Mouse (Mus musculus) MEL (cell line): ENCODE measurements around the gene 3830403N18Rik. TPM values are rescaled to one million over a fixed set of nuclear protein-coding genes. Genes with fewer than 3 reads are reported as not detected.
"Not testable (repeated sequence)": the region's sequence is repeated elsewhere in the genome, so short reads cannot be mapped to it uniquely, and the experiment has no call there.

ENCODE experiments used
- DNase-seq: peaks from one replicate; pipeline ENCODE4 v3.0.0; 2011; ENCODE audit warnings: low read depth, low spot score
- H3K27ac ChIP-seq: 2 replicates; pipeline ENCODE4 v1.5.1; 2012; ENCODE audit warnings: low read depth, mild to moderate bottlenecking, control low read depth, low read length, moderate library complexity; ENCODE audit not compliant: control insufficient read depth
- H3K27me3 ChIP-seq, 2 experiments: fragments of 150-350 bp in 1 of 2; sonication (generic) in 1 of 2; 2 replicates each; pipeline ENCODE4 v1.6.1; 2012; ENCODE audit warnings: low read length in 2 of 2, mild to moderate bottlenecking in 2 of 2, improper control_type of control experiment in 1 of 2, moderate library complexity in 1 of 2; ENCODE audit not compliant: insufficient read depth in 2 of 2, control insufficient read depth in 1 of 2
- H3K36me3 ChIP-seq, 2 experiments: 2 replicates each; pipeline ENCODE4 v1.6.1; 2012 to 2014; ENCODE audit warnings: low read length in 2 of 2, improper control_type of control experiment in 1 of 2, inconsistent platforms in 1 of 2, mild to moderate bottlenecking in 1 of 2; ENCODE audit not compliant: insufficient read depth in 2 of 2, control insufficient read depth in 1 of 2
- H3K4me1 ChIP-seq, 2 experiments: fragments of 150-350 bp in 1 of 2; sonication (generic) in 1 of 2; 2 replicates each; pipeline ENCODE4 v1.6.1; 2012; ENCODE audit warnings: low read length in 2 of 2, improper control_type of control experiment in 1 of 2, mild to moderate bottlenecking in 1 of 2; ENCODE audit not compliant: insufficient read depth in 2 of 2, control insufficient read depth in 1 of 2
- H3K4me3 ChIP-seq, 2 experiments: fragments of 150-350 bp in 1 of 2; sonication (generic) in 1 of 2; 2 replicates each; pipeline ENCODE4 v1.5.1; 2012; ENCODE audit warnings: low read depth in 2 of 2, low read length in 2 of 2, mild to moderate bottlenecking in 2 of 2, moderate library complexity in 2 of 2, control low read depth in 1 of 2, improper control_type of control experiment in 1 of 2; ENCODE audit not compliant: control insufficient read depth in 1 of 2, insufficient read depth in 1 of 2
- H3K79me2 ChIP-seq: 2 replicates; pipeline ENCODE4 v1.6.1; 2012; ENCODE audit warnings: mild to moderate bottlenecking, low read length, moderate library complexity; ENCODE audit not compliant: control insufficient read depth, poor library complexity, insufficient read depth
- H3K9ac ChIP-seq: 2 replicates; pipeline ENCODE4 v1.6.1; 2012; ENCODE audit warnings: low read depth, mild to moderate bottlenecking, control low read depth, low read length, moderate library complexity; ENCODE audit not compliant: control insufficient read depth, poor library complexity, severe bottlenecking
- H3K9me3 ChIP-seq: fragments of 150-350 bp; sonication (generic); replicated peaks from 2 replicates; pipeline ENCODE4 v1.6.1; 2012; ENCODE audit warnings: mild to moderate bottlenecking, low read length, improper control_type of control experiment, moderate library complexity; ENCODE audit not compliant: insufficient read depth
- BHLHE40 ChIP-seq: IDR thresholded peaks from 2 replicates; pipeline ENCODE4 v1.6.1; 2012; ENCODE audit warnings: low read depth, mild to moderate bottlenecking, inconsistent platforms, low read length, improper control_type of control experiment, borderline replicate concordance
- CTCF ChIP-seq, 3 experiments: IDR thresholded peaks in 2 of 3; conservative IDR thresholded peaks in 1 of 3; 2 replicates each; pipeline ENCODE4 v1.5.1; 2011 to 2012; ENCODE audit warnings: low read length in 3 of 3, low read depth in 2 of 3, mild to moderate bottlenecking in 2 of 3, improper control_type of control experiment in 1 of 3, inconsistent platforms in 1 of 3, mixed read lengths in 1 of 3, moderate library complexity in 1 of 3; ENCODE audit not compliant: control insufficient read depth in 1 of 3, insufficient read depth in 1 of 3, poor library complexity in 1 of 3, severe bottlenecking in 1 of 3
- ELF1 ChIP-seq: IDR thresholded peaks from 2 replicates; pipeline ENCODE4 v1.6.1; 2014; ENCODE audit warnings: low read depth, mild to moderate bottlenecking, inconsistent platforms, low read length, improper control_type of control experiment, moderate library complexity
- ETS1 ChIP-seq: IDR thresholded peaks from 2 replicates; pipeline ENCODE4 v1.6.1; 2012; ENCODE audit warnings: low read depth, mild to moderate bottlenecking, inconsistent platforms, low read length, improper control_type of control experiment, moderate library complexity
- HCFC1 ChIP-seq: IDR thresholded peaks from 2 replicates; pipeline ENCODE4 v1.6.1; 2012; ENCODE audit warnings: low read depth, mild to moderate bottlenecking, inconsistent platforms, low read length, improper control_type of control experiment, moderate library complexity
- MAFK ChIP-seq: IDR thresholded peaks from 2 replicates; pipeline ENCODE4 v1.6.1; 2011; ENCODE audit warnings: low read depth, mild to moderate bottlenecking, low read length, improper control_type of control experiment, borderline replicate concordance
- MAX ChIP-seq: IDR thresholded peaks from 2 replicates; pipeline ENCODE4 v1.6.1; 2011; ENCODE audit warnings: low read length, improper control_type of control experiment
- MAZ ChIP-seq: IDR thresholded peaks from 2 replicates; pipeline ENCODE4 v1.6.1; 2012; ENCODE audit warnings: low read depth, mild to moderate bottlenecking, inconsistent platforms, low read length, improper control_type of control experiment
- MEF2A ChIP-seq: IDR thresholded peaks from 2 replicates; pipeline ENCODE4 v1.6.1; 2014; ENCODE audit warnings: low read depth, mild to moderate bottlenecking, inconsistent platforms, low read length, improper control_type of control experiment; ENCODE audit not compliant: poor library complexity, insufficient replicate concordance, severe bottlenecking; ENCODE audit errors: extremely low read depth
- MXI1 ChIP-seq: IDR thresholded peaks from 2 replicates; pipeline ENCODE4 v1.6.1; 2011; ENCODE audit warnings: mild to moderate bottlenecking, low read depth, low read length, improper control_type of control experiment
- NELFE ChIP-seq: IDR thresholded peaks from 2 replicates; pipeline ENCODE4 v1.6.1; 2011; ENCODE audit warnings: low read depth, low read length, improper control_type of control experiment
- NRF1 ChIP-seq: IDR thresholded peaks from 2 replicates; pipeline ENCODE4 v1.6.1; 2014; ENCODE audit warnings: low read depth, mild to moderate bottlenecking, inconsistent platforms, low read length, improper control_type of control experiment, moderate library complexity; ENCODE audit not compliant: poor library complexity, insufficient read depth, severe bottlenecking
- POLR2A ChIP-seq, 2 experiments: IDR thresholded peaks; 2 replicates each; pipeline ENCODE4 v1.6.1; 2011 to 2012; ENCODE audit warnings: low read length in 2 of 2, mild to moderate bottlenecking in 2 of 2, control low read depth in 1 of 2, improper control_type of control experiment in 1 of 2, low read depth in 1 of 2, moderate library complexity in 1 of 2; ENCODE audit not compliant: control insufficient read depth in 1 of 2, insufficient read depth in 1 of 2, poor library complexity in 1 of 2
- POLR2AphosphoS2 ChIP-seq: IDR thresholded peaks from 2 replicates; pipeline ENCODE4 v1.6.1; 2011; ENCODE audit warnings: low read length, improper control_type of control experiment
- POLR2AphosphoS5 ChIP-seq: IDR thresholded peaks from 2 replicates; pipeline ENCODE4 v1.6.1; 2012; ENCODE audit warnings: low read depth, borderline replicate concordance, mild to moderate bottlenecking, inconsistent platforms, low read length, moderate library complexity, mixed read lengths
- SIN3A ChIP-seq: IDR thresholded peaks from 2 replicates; pipeline ENCODE4 v1.6.1; 2012; ENCODE audit warnings: low read length, improper control_type of control experiment, inconsistent platforms
- TAL1 ChIP-seq: IDR thresholded peaks from 2 replicates; pipeline ENCODE4 v1.6.1; 2012; ENCODE audit warnings: mild to moderate bottlenecking, inconsistent platforms, low read length, moderate library complexity, mixed read lengths
- TBP ChIP-seq: IDR thresholded peaks from 2 replicates; pipeline ENCODE4 v1.8.0; 2011; ENCODE audit warnings: low read depth, low read length, improper control_type of control experiment
- TCF12 ChIP-seq: IDR thresholded peaks from 2 replicates; pipeline ENCODE4 v1.6.1; 2014; ENCODE audit warnings: low read depth, mild to moderate bottlenecking, inconsistent platforms, low read length, improper control_type of control experiment, moderate library complexity
- USF2 ChIP-seq, 2 experiments: IDR thresholded peaks; 2 replicates each; pipeline ENCODE4 v1.6.1; 2011 to 2012; ENCODE audit warnings: improper control_type of control experiment in 2 of 2, low read length in 2 of 2, borderline replicate concordance in 1 of 2, inconsistent platforms in 1 of 2, low read depth in 1 of 2, mild to moderate bottlenecking in 1 of 2; ENCODE audit not compliant: insufficient read depth in 1 of 2
- ZMIZ1 ChIP-seq: IDR thresholded peaks from 2 replicates; pipeline ENCODE4 v1.6.1; 2012; ENCODE audit warnings: low read depth, mild to moderate bottlenecking, inconsistent platforms, low read length, improper control_type of control experiment, moderate library complexity
- ZNF384 ChIP-seq: IDR thresholded peaks from 2 replicates; pipeline ENCODE4 v1.6.1; 2012; ENCODE audit warnings: low read depth, mild to moderate bottlenecking, inconsistent platforms, low read length, improper control_type of control experiment
- polyA plus RNA-seq, 2 experiments: library from polyadenylated mRNA; stranded (reverse) in 1 of 2; unstranded in 1 of 2; fragments of >175 nt in 1 of 2; fragments of >200 nt in 1 of 2; gene quantifications; 2 replicates each; pipeline versions ENCODE4 v1.2.1 to v1.2.4; 2012; ENCODE audit warnings: low replicate concordance in 2 of 2, low read depth in 1 of 2; ENCODE audit not compliant: insufficient read length in 2 of 2, insufficient read depth in 1 of 2, missing spikeins in 1 of 2
- total RNA-seq: library from RNA; depleted of rRNA; stranded (reverse); fragments of 300-350 nt; gene quantifications from 2 replicates; pipeline ENCODE4 v1.2.3, GENCODE M21; 2012; rRNA removed

The 3830403N18Rik gene
- total RNA-seq = 125 and 149 TPM in 2 replicates
- polyA plus RNA-seq = 100 to 1,000 TPM; 103 to 243 TPM

DNA sequence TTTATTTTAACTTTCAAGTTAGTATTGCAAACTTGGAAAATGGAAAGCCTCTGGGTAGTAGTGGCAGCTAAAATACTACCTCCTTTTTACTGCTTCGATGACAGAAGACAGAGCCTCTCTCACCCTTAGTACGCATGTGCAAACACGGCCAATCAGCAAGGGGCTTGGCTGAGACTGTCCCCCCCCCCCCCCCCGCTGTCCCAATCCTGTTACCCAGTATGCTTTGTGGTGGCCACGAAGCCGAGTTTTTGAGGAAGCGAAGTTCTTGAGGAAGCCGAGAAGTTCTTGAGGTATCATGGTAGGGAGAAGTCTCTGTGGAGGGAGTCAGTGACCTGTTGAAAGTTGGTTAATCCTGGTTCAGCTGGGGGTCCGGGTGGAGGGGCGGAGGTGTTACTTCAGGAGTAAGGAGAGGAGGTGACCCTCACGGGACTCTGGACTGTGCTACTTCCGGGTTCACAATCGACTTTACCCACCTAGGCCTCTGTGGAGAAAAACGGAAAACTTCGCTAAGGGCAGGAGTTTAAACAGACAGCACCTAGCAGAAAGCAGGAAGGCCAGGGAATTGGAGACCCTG lies at the start of gene 3830403N18Rik:
TSS of gene 3830403N18Rik (plus strand) at position 237 of the 574 bp plus-strand sequence.
- DNase-seq = peak; percentile 94
- Histone ChIP-seq H3K9ac (peak within 1 kb of the TSS; percentile 85), H3K27me3 (peaks cover 0 to 14% of the 10 kb centered on the region in 2 experiments; a peak in 2 of 4 replicates), H3K4me3 (peak within 1 kb of the TSS; percentile 84 to 95), H3K27ac (peak within 1 kb of the TSS; percentile 78)
- H3K4me1 ChIP-seq, H3K36me3 ChIP-seq, H3K79me2 ChIP-seq, H3K9me3 ChIP-seq: not testable (repeated sequence)
- TF ChIP-seq NELFE (peak; percentile 65), TBP (peak; percentile 55; the same call in 1 of the 2 replicates), SIN3A (peak; percentile 76), MXI1 (peak; percentile 62; the same call in 1 of the 2 replicates), NRF1 (peak; percentile 64), ETS1 (peak; percentile 7; the same call in 1 of the 2 replicates), POLR2AphosphoS2 (0 out of 2 replicates have a peak, but pooled peaks have one; percentile 37), TCF12 (peak; percentile 51), POLR2A (IDR thresholded peaks at IDR 0.05; ENCODE audit: control insufficient read depth in 1 of 2, insufficient read depth in 1 of 2, low read depth in 1 of 2, low read length in 2 of 2, poor library complexity in 1 of 2) (peak; percentile 37 to 72; a peak in 2 of 4 replicates), ELF1 (peak; percentile 73), HCFC1 (peak; percentile 81), MAX (0 out of 2 replicates have a peak, but pooled peaks have one; percentile 39), MAZ (0 out of 2 replicates have a peak, but pooled peaks have one; percentile 24)

DNA sequence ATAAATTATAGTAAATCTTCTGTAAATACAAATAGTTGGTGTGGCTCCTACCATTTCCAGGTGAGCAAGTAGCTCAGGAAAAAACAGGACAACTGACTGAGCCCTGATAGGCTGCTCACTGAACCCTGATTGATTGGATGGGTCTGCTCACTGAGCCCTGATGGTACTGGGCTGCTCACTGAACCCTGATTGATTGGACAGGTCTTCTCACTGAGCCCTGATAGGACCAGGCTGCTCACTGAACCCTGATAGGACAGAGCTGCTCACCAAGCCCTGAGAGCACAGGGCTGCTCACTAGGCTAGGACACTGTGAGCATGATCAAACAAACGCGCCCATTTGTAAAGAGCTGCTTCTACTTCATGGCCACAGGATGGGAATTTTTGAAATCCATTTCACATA lies 15.0 kb downstream of the 3830403N18Rik start:
- Histone ChIP-seq H3K4me3 (no peak overlapping the region), H3K27ac (no peak overlapping the region), H3K79me2 (no peaks in the 10 kb centered on the region), H3K36me3 (peaks cover 0 to 25% of the 10 kb centered on the region in 2 experiments; a peak in 2 of 4 replicates), H3K9ac (no peak overlapping the region), H3K4me1 (no peaks in the 10 kb centered on the region)
- no peak for DNase-seq
- TF ChIP-seq CTCF (IDR thresholded peaks at IDR 0.05 in 2 of 3, conservative IDR thresholded peaks at IDR 0.05 in 1 of 3; ENCODE audit: control insufficient read depth in 1 of 3, insufficient read depth in 1 of 3, low read depth in 2 of 3, low read length in 3 of 3, poor library complexity in 1 of 3, severe bottlenecking in 1 of 3) (no peak), ZMIZ1 (no peak), MAFK (no peak), POLR2AphosphoS2 (no peak), MAX (no peak), TAL1 (no peak), MEF2A (no peak), ZNF384 (no peak), POLR2AphosphoS5 (no peak), USF2 (IDR thresholded peaks at IDR 0.05; ENCODE audit: borderline replicate concordance in 1 of 2, insufficient read depth in 1 of 2, low read depth in 1 of 2, low read length in 2 of 2) (no peak), BHLHE40 (no peak)
- TF ChIP-seq, all 39 proteins: peak for 0
- Histone ChIP-seq H3K9me3 (no peaks in the 10 kb centered on the region), H3K27me3 (no peaks in the 10 kb centered on the region)

- H3K27me3 ChIP-seq, H3K27ac ChIP-seq, DNase-seq, H3K9me3 ChIP-seq, H3K36me3 ChIP-seq, H3K79me2 ChIP-seq, H3K4me3 ChIP-seq, H3K9ac ChIP-seq, H3K4me1 ChIP-seq: not testable (repeated sequence)
Observed at GRCm38 (mm10) chrX:56186449-56186848, 50.1 kb downstream of the 3830403N18Rik start.
